Mouse (Mus musculus): ENCODE results near the gene Gpc6. TPM values are rescaled to one million over a fixed set of nuclear protein-coding genes. Genes with fewer than 3 reads are reported as not detected.

The Gpc6 gene
- polyA plus RNA-seq, 3 experiments from 2014 or later, result 0.17 TPM; not detected in 2

DNA sequence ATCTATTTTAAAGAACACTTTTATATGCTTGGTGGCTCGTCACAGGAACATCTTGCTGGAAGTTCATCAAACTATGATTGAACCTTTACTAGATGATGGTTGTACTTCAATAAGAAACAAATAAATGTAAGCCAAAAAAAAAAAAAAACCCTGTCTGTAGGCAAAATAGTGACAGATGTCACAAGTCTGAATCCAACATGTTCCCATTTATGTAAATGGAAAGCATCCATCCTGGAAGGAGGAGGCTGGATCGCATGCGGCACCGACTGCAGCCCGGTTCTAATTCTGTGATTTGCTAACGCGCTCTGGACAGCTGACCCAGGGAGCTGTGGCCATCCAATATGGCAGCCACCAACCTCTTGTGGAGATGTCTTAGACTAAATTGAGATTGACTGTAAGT is 1014.4 kb downstream of the Gpc6 start:
- ATAC-seq, result no peak

DNA sequence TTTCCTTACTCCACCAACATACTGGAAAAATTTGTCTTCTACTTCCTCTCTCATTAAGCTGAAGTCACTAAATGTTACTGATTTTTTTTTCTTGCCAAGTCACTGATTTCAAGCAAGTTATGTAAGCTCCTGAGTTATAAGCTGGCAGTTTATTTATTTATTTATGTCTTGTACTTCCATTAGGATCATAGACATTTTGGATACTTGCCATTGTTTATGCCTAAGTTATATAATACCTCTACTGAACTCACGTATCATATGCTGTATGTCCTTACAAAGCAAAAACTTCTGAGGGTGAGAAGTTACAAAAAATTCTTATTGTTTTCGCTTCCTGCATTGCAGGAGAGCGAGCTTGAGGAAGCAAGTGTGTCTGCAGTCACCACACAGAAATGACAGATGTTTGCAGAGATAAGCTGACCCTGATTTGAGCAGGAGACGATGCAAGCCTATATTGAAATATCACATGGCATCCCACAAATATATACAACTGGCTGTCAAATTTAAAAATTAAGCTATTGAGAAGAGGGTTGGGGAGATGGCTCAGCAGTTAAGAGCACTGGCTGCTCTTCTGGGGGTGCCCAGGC is 1020.9 kb downstream of the Gpc6 start:
- ATAC-seq, result no peak

DNA sequence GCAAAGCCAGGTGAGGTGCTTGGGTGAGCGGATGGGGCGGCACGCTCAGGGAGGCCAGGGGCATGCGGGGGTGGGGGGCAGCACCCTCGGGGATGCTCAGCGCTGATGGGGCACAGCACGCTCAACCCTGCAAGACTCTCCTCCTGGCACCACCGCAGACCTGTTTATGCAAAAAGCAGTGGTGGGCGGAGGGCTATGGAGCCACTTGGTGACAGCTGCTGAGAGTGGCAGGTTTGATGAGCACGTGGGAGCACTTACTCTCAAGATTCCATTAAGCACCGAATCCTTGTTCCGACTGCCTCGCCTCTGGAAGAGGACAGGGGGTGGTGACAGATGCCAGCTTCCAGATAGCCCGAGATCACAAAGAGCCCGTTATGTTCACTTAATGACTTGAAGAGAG is 1026.2 kb downstream of the Gpc6 start:
- no peak for ATAC-seq

DNA sequence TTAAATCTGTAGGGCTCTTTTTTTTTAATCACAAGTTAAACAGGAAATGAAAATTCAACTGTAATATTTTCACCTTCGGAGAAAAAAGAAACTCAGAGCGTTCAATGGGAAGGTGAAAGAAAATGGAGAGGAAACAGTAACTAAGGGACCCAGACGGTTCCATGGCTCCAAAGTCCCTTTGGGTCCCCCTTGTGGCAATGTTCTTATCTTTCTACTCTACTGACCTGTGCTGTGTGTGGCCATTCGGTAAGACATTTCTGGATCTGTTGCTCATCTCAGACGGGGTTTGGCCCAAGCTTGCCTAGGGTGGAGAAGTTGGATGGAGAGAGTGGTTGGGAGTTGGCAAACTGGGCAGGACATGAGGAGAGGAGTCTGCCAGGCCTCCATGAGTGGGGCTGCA is 1026.6 kb downstream of the Gpc6 start:
- ATAC-seq, result no peak

DNA sequence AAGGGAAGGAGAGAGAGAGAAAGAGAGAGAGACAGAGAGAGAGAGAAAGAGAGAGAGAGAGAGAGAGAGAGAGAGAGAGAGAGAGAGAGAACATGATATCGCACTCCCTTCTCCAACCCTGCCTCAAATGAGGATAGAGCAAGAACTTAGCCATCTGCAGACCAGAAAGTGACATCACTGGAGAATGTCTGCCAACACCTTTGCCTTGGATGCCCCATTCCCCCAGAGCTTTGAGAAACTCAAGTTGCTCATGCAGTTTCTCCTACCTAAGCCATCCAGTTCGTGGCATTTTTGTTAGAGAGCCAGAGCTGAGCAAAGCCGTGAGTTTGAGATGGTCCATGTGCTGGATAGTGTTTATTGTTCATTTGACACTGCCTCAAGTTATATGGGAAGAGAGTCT is 1030.9 kb downstream of the Gpc6 start:
- no peak for ATAC-seq

DNA sequence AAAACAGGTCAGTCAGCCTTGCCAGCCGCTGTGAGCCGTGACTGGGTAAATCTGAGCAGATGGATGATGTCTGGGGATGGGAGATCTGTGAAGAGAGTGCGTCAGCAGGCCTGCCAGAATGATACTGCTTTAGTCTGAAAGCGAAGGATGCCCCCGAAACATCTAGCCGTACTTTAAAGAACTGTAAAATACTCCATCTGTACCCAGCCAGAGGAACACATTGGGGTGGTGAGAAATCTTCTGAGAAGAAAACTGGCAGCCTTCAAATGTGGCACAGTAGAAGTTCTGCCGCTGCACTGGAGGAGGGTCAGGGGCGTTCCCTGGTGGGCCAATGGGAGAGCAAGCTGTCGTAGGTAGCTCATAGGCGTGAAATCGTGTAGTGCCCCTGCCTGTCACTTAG is 1033.3 kb downstream of the Gpc6 start:
- ATAC-seq, result no peak

DNA sequence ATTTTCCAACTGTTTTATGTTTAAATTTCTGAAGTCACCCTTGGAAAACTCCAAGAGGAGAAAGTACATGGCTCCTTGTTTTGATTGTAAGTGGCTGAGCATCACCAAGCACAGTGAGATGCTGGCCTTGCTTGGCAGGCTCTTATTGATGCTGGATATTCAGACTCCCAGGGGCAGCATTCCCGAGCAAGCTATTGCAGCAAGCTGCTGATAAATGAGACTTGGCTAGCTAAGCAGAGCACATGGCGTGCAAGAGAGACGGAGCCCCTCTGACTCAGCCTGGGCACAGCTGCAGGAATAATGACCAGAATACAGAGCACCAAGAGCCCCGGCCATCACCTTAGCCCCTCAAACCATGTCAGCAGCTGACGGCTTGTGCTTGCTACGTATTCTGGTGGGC is 1036.2 kb downstream of the Gpc6 start:
- no peak for ATAC-seq

DNA sequence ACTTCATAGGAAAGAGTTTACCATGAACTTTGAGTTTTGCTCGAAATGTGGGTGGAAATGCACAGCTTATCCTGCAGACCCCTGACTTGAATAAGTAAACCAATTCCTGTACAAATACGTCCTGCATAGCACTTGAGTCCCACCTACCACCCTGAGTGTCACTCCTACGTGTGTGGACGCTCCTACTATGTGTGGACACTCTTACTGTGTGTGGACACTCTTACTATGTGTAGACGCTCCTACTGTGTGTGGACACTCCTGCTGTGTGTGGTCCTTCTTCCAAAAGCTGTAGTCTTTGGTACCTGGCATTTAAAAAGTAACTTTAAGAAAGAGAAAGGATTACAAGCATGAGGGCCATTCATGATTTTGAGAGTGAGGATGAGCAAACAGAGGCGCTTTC is 1036.7 kb downstream of the Gpc6 start:
- ATAC-seq, result no peak

DNA sequence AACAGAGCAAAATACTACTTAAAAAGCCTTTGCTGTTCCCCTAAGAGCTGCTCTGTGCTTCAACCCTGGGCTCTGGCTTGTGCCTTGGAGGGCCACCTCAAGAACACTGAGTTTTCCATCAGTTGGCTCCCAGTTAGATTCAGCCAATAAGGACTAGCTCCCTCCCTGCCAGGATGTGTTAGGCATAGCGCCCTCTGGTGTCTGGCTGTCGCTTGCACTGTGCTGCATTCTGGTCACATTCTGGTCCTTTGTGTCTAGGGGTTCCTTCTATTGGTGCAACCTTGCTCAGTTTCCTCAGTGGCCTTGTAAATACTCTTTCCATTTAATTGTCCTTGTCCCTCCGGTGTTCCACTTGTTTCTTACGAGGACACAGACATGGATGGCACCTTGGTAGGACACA is 1037.3 kb downstream of the Gpc6 start:
- no peak for ATAC-seq

DNA sequence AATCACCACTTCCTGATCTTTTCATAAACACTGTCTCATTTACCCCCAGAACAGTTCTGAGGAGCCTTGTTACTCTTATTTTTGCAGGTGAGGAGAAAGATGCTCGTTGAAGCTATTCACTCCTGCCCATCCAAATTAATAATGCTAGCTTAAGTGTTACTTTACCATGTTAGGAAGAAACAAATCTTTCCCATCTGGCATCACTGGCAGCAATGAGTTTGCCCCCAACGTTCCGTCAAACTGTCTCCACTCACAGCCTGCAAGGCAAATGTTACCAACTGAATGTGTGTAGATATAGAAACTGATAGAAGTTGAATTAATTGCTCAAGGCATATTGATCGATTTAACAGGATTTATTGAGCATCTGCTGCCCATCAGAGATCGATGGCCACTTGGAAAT is 1047.5 kb downstream of the Gpc6 start:
- ATAC-seq, result no peak

DNA sequence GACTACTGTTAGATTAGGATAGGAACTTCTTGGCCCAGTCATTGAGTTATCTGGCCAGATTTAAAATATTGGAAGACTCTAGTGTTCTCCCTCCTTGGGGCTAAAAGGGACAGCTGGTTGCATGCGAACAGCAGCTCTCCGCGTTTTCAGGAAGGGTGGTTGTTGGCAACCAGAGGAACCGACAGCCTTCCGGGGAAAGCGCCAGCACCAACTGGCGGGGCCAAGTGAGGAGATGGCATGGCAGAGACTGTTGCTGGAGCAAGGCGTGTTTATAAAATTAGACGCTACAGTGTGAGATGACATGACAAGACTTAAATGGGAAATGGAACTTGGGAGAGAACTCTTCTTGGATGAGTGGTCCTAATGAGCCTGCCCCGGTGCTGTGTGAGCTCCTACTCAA is 1056.4 kb downstream of the Gpc6 start:
- no peak for ATAC-seq

DNA sequence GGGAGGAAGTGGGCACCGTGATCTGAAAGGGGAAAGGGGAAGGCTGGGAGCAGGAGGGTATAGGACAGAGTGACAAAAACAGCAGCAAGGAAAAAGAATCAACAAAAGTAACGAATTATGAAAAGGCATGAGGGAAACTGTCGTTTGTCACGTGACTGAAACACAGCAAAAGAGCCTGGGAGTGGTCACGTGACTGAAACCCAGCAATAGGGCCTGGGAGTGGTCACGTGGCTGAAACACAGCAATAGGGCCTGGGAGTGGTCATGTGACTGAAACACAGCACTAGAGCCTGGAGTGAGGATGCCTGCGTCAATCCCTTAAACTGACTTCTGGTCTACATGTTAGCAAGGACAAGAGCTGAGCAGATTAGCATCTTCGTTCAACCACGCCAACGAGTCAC is 1063.3 kb downstream of the Gpc6 start:
- ATAC-seq, result no peak

DNA sequence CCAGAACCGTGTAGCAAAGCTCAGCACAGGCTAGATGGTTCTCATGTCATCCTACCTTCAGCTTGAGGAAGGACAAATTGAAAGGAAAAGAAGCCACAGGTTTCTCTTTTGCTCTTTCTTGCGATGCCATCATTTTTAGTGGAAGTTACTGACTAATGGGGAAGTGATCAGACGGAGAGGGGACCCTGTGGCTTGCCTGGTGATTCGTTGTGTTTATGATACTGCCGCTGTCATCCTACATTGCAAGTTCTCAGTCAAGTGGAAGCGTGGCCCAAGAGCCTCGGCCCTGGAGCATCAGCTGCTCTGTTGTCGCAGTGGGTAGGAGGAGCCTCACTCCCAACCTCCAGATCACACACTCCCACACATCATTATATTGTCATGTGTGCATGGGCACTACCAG is 1065.1 kb downstream of the Gpc6 start:
- no peak for ATAC-seq

DNA sequence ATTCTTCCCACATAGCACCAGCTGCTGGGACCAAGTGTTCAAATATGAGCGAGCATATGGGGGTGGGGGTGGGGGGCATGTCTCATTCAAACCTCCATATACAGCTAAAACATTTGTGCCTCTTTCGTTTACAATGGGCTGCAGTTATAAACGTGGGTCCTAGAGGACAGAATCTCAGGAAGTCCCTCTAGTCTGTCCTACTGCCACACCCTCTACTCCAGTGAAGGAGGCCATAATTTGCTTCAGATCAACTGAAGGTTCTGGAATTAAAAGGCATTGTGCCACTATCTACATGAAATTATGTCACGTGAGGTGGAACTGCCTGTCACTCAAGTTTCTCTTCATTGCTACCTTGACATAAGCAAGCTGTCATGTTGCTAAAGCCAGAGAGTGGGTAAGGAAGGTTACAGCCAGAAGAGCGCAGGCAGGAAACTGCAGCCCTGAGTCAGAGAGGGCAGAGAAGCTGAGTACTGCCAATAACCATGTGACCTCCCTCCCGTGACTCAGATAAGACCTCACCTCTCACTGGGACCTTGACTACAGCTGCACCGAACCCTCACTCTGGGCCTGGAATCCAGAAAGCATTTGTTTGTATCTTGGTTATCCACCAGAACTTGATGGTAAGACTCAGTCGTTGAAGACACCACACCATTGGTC is 1067.6 kb downstream of the Gpc6 start:
- ATAC-seq, result no peak

DNA sequence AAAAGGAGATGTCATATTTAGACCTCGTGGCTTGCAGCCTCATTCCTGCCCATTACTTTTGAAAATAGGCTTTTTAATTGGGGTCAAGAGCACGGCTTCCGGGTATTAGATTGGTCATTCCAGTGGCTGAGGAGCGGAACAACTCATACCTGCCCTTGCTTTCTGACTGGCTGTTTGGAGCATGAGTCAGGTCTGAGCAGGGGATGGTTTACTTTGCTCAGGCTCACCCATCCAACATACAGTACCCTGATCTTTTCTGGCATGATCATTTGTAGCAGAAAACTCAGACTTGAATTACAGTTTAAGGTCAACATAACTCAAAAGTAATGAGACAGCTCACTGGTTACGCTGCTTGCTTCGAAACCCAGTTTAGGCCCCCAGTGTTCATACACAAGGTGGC is 1068.7 kb downstream of the Gpc6 start:
- no peak for ATAC-seq

DNA sequence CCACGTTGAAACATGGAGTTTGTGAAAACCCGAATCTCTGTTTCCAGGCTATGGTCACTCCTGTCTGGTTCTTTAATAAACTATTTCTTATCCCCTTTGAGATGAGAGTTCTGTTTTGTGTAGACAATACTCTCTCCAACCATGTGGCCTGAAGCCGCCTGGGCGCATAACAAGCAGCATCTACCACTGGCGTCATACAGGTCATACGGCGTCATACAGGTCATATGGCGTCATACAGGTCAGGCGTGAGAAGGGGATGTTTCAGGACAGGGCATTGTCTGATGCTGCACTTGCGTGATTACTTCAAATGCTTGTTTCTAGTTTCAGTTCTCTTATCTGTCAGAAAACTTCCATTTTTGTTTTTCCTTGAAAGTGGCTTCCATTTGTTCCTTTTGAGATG is 1079.3 kb downstream of the Gpc6 start:
- ATAC-seq, result no peak

DNA sequence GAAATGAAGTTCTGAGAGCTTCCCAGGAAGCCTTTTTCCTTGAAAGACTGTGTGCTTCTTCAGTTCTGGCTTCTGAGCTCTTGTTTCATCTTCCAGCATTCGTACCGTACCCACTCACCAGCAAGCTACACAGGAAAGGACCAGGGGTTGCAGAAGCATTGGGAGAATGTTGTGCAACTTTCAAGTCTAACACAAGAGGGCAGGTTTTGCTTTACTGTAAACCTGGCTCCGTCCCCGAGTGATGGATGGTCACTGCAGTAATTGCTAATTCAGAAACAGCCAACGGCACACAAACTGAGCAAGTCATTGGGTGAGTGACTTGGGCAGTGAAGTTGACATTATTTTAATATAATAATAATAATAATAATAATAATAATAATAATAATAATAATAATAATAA is 1080.6 kb downstream of the Gpc6 start:
- ATAC-seq, result no peak

DNA sequence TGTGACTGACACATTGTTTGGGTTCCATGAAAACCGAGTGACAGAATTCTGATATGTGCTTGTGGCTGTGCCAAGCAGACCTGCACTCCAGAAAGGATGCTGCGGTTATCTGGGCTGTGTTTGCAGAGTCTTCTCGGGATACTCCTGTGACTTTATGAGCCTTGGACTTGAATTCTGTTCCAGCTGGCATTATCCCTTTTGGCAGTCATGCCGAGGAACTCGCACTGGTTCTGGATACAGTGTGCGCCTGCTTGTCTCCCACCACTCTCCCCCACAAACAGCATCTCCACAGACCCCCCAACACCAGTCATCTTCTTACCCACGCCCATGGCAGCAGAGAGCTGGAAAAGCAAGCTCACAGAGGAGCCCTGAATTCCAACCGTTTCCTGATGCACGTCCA is 1084.4 kb downstream of the Gpc6 start:
- ATAC-seq, result no peak

DNA sequence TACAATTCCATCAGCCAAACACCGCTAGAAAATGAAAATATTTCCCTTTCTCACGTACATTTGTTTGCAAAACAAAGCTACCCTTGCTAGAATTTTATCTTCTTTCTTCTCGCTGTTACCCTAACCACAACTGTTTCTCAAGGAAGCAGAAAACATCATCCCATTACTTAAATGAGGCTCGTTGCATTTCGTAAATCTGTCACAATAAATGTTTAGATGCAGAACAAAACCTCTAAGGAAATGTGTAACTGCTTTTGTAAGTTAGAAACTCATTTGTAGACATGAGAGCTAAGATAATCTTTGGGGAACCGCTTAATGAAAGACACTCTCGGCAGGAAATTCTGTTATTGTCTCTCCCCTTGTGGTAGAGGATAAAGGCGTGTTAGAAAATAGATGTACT is 1088.1 kb downstream of the Gpc6 start:
- ATAC-seq, result no peak

DNA sequence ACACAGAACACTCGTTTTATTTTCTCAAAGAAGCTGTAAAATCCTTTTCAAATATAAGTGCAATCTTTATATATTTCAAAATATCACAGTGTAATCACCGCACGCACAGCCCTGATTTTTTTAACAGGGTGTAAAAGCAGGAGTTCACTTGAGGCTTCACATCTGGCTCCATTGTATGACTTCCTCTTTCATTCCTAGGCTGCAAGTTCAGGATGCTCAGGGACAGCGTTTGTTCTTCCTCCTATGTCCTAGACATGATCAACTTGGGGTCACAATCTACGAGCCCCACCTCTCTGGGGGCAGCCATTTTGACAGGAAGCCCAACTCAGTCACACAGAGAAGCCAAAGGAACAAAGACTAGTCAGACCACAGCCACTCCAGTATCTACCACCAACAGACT is 1094.2 kb downstream of the Gpc6 start:
- no peak for ATAC-seq

DNA sequence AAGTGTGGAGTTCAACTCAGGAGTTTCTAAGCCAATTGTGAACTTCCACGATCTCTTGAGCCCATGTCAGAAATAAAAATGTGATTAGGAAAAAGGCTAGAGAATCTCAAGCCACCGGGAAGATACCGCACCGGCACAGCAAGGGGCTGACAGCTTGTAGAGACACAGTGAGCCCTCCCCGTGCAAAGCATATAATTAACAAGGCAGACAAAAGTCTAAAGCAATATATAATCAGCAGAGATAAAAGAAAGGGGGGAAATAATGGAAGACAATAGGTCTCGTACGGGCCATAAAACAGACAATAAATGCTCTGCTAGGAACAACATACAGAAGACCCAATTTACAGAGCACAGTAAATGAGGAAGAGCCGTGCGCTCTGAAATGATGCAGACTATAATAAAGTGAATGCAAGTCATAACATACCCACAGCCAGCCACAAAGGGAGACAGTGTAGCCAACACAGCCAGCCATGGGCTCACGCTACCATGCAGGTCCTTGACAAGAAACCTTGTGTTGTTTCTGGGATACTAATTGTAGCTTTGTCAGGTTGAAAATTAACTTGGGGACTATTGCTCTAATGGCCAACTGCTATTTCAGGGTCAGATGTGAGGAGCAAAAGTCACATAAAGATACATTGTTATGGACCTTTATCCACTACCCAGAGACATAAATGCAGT is 1096.9 kb downstream of the Gpc6 start:
- ATAC-seq, result no peak
